Comparison of ENCODE assay signal across 13 mouse cellular contexts in the genomic region with DNA sequence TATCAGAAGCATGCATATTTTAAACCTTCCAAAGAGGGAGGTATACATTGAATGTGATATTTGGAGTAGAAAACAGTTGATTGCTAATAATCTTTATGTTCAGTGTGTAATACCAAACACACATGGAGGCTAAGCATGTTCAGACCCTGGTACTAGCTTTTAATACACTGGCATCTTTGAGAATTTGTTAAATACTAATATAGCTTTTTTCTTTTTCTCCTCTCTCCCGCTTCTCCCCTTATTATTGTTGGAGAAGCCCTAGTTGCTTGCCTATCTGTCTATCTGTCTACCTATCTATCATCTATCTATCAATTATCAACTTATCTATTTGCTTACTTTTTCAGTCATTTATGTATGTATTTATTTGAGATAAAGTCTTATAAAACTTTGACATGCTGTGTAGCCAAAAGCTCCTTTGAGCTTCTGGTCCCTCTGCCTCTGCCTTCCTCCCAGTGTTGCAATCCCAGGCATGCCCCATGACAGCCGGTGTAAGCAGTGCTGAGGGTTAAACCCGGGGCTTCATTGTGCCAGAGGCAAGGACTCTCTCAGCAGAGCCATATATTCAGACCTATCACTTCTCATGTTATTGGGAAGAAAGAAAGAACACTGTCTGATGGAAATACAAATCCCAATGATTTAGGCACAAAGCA.
"Had no signal": no experiment of that assay in that cellular context is flagged by ENCODE, and none has a peak within 500 bp of the region (broad histone marks: within the 10 kb centered on the region; RNA-seq: fewer than 3 reads in every experiment).

No protein-coding gene starts in this region.

- DNase-seq: kidney, adult 2 months; kidney, postnatal 25 days; liver, embryonic 13.5 days; lung, adult 18-20 months; lung, postnatal 4 days; retina, postnatal 1 day; right cerebral cortex, postnatal 4 days; thymus, postnatal 36 days had no signal

- H3K4me2 ChIP-seq: intestine, embryonic 15.5 days; limb, embryonic 15.5 days; liver, embryonic 13.5 days; midbrain, embryonic 12.5 days; neural tube, embryonic 12.5 days had no signal

- H3K27me3 ChIP-seq: intestine, embryonic 15.5 days; limb, embryonic 15.5 days; liver, embryonic 13.5 days; midbrain, embryonic 12.5 days; neural tube, embryonic 12.5 days had no signal

- ATAC-seq: intestine, embryonic 15.5 days had no signal

- H3K27ac ChIP-seq: intestine, embryonic 15.5 days; limb, embryonic 15.5 days; liver, embryonic 13.5 days; midbrain, embryonic 12.5 days; neural tube, embryonic 12.5 days had no signal

- H3K9ac ChIP-seq: intestine, embryonic 15.5 days; limb, embryonic 15.5 days; liver, embryonic 13.5 days; midbrain, embryonic 12.5 days; neural tube, embryonic 12.5 days had no signal

- H3K9me3 ChIP-seq: intestine, embryonic 15.5 days; limb, embryonic 15.5 days; liver, embryonic 13.5 days; midbrain, embryonic 12.5 days; neural tube, embryonic 12.5 days had no signal

- H3K4me1 ChIP-seq: intestine, embryonic 15.5 days; limb, embryonic 15.5 days had no signal

- H3K4me3 ChIP-seq: intestine, embryonic 15.5 days; limb, embryonic 15.5 days; liver, embryonic 13.5 days; midbrain, embryonic 12.5 days; myocyte; neural tube, embryonic 12.5 days had no signal

- H3K36me3 ChIP-seq: intestine, embryonic 15.5 days; limb, embryonic 15.5 days; liver, embryonic 13.5 days; midbrain, embryonic 12.5 days; neural tube, embryonic 12.5 days had no signal
